Mouse (Mus musculus): Measurements from ENCODE around the gene Pus7.

- TF ChIP-seq CTCF (conservative IDR thresholded peaks at IDR 0.05 in 1 of 2, IDR thresholded peaks at IDR 0.05 in 1 of 2; ENCODE audit: low read depth in 2 of 2, low read length in 2 of 2), result no peak
- no peak for TF ChIP-seq MAFK (IDR thresholded peaks at IDR 0.05; ENCODE audit: insufficient replicate concordance, low read length)
- no peak for TF ChIP-seq MAX (IDR thresholded peaks at IDR 0.05; ENCODE audit: low read length)
- TF ChIP-seq EP300 (IDR thresholded peaks at IDR 0.05; ENCODE audit: low read length), result no peak
- TF ChIP-seq ZNF384 (IDR thresholded peaks at IDR 0.05; ENCODE audit: low read depth, low read length), result no peak
- TF ChIP-seq MAZ (IDR thresholded peaks at IDR 0.05; ENCODE audit: low read depth, low read length), result no peak
- TF ChIP-seq POLR2A (IDR thresholded peaks at IDR 0.05; ENCODE audit: low read depth, low read length), result no peak
- no peak for TF ChIP-seq USF1 (IDR thresholded peaks at IDR 0.05; ENCODE audit: low read depth, low read length)
- no peak for TF ChIP-seq JUND (conservative IDR thresholded peaks at IDR 0.05; ENCODE audit: low read depth, low read length)
- no peak for TF ChIP-seq HCFC1 (IDR thresholded peaks at IDR 0.05; ENCODE audit: low read depth, low read length)
Measured at GRCm38 (mm10) chr5:23792726-23793125, 9.2 kb upstream of the Pus7 start.
